Mouse (Mus musculus) ES-Bruce4 (cell line): ENCODE results near the gene Cacna1a. TPM values are rescaled to one million over a fixed set of nuclear protein-coding genes. Genes with fewer than 3 reads are reported as not detected.

Experiments
- H3K27ac ChIP-seq: 2 replicates; pipeline ENCODE4 v1.5.1; 2012; ENCODE audit warnings: low read length, inconsistent platforms; ENCODE audit not compliant: insufficient read depth
- H3K27me3 ChIP-seq: 2 replicates; pipeline ENCODE4 v1.6.1; 2012; ENCODE audit warnings: mild to moderate bottlenecking, low read length, inconsistent platforms; ENCODE audit not compliant: control insufficient read depth, poor library complexity, insufficient read depth, severe bottlenecking
- H3K36me3 ChIP-seq: 2 replicates; pipeline ENCODE4 v1.6.1; 2012; ENCODE audit warnings: inconsistent platforms, mild to moderate bottlenecking, low read length, moderate library complexity; ENCODE audit not compliant: control insufficient read depth, poor library complexity, insufficient read depth, severe bottlenecking
- H3K4me1 ChIP-seq: one replicate; pipeline ENCODE4 v1.8.1; 2011; ENCODE audit warnings: low read length; ENCODE audit not compliant: control insufficient read depth, insufficient read depth
- H3K4me3 ChIP-seq: 2 replicates; pipeline ENCODE4 v1.5.1; 2011; ENCODE audit warnings: low read depth, mild to moderate bottlenecking, low read length
- H3K9ac ChIP-seq: 2 replicates; pipeline ENCODE4 v1.6.1; 2012; ENCODE audit warnings: low read depth, mild to moderate bottlenecking, inconsistent platforms; ENCODE audit not compliant: poor library complexity, severe bottlenecking
- H3K9me3 ChIP-seq: replicated peaks from 2 replicates; pipeline ENCODE4 v1.6.1; 2012; ENCODE audit warnings: mild to moderate bottlenecking, low read length, inconsistent platforms; ENCODE audit not compliant: control insufficient read depth, poor library complexity, insufficient read depth, severe bottlenecking
- CTCF ChIP-seq: IDR thresholded peaks from one replicate; pipeline ENCODE4 v1.8.1; 2011; ENCODE audit warnings: low read depth, low read length
- EP300 ChIP-seq: IDR thresholded peaks from 2 replicates; pipeline ENCODE4 v1.6.1; 2011; ENCODE audit warnings: low read depth, low read length; ENCODE audit not compliant: insufficient read depth
- POLR2A ChIP-seq: IDR thresholded peaks from one replicate; pipeline ENCODE4 v1.8.1; 2011; ENCODE audit warnings: low read length; ENCODE audit not compliant: insufficient read depth
- polyA plus RNA-seq: library from polyadenylated mRNA; stranded (reverse); fragments of >200 nt; gene quantifications from 2 replicates; pipeline ENCODE4 v1.2.4, GENCODE M21; 2011; ENCODE audit warnings: low read depth; ENCODE audit not compliant: missing spikeins, insufficient read depth, insufficient read length

The Cacna1a gene
- polyA plus RNA-seq, 1 experiment: 24.0 TPM

GRCm38 (mm10) chr8:84640617-84641294 lies 252.5 kb downstream of the Cacna1a start:
- no peaks in the 10 kb centered on the region for H3K36me3 ChIP-seq
- peak overlapping the region; percentile 63 for H3K9ac ChIP-seq
- H3K4me3 ChIP-seq: no peak overlapping the region
- H3K9me3 ChIP-seq: no peaks in the 10 kb centered on the region
- H3K4me1 ChIP-seq: peaks cover 2% of the 10 kb centered on the region
- 0 out of 2 replicates have a peak overlapping the region, but pooled peaks have one; percentile 34 for H3K27ac ChIP-seq
- TF ChIP-seq CTCF (no peak), EP300 (no peak), POLR2A (no peak)
- no peaks in the 10 kb centered on the region for H3K27me3 ChIP-seq

- H3K27me3 ChIP-seq: no peaks in the 10 kb centered on the region
- H3K27ac ChIP-seq: peak overlapping the region; percentile 1
- H3K9ac ChIP-seq: peak overlapping the region; percentile 5
- no peak overlapping the region for H3K4me3 ChIP-seq
- TF ChIP-seq CTCF (no peak), EP300 (no peak), POLR2A (no peak)
- H3K9me3 ChIP-seq: no peaks in the 10 kb centered on the region
- peaks cover 2% of the 10 kb centered on the region for H3K4me1 ChIP-seq
- H3K36me3 ChIP-seq: no peaks in the 10 kb centered on the region
Observed at GRCm38 (mm10) chr8:84641578-84642361, 253.5 kb downstream of the Cacna1a start.

- no peaks in the 10 kb centered on the region for H3K9me3 ChIP-seq
- H3K27ac ChIP-seq: 0 out of 2 replicates have a peak overlapping the region, but pooled peaks have one; percentile 1
- H3K27me3 ChIP-seq: no peaks in the 10 kb centered on the region
- H3K9ac ChIP-seq: peak overlapping the region; percentile 5; the same call in 1 of the 2 replicates
- H3K36me3 ChIP-seq: no peaks in the 10 kb centered on the region
- peaks cover under 1% of the 10 kb centered on the region for H3K4me1 ChIP-seq
- no peak overlapping the region for H3K4me3 ChIP-seq
- no peak for TF ChIP-seq CTCF
Observed at GRCm38 (mm10) chr8:84643019-84643418, 254.8 kb downstream of the Cacna1a start.

- TF ChIP-seq CTCF (no peak), POLR2A (no peak), EP300 (no peak)
- Histone ChIP-seq H3K27ac (peak overlapping the region; percentile 92), H3K36me3 (no peaks in the 10 kb centered on the region), H3K9ac (peak overlapping the region; percentile 49), H3K27me3 (no peaks in the 10 kb centered on the region), H3K9me3 (no peaks in the 10 kb centered on the region), H3K4me1 (peaks cover 5% of the 10 kb centered on the region), H3K4me3 (peak overlapping the region; percentile 55)
Observed at GRCm38 (mm10) chr8:84646800-84647199, 258.6 kb downstream of the Cacna1a start.

GRCm38 (mm10) chr8:84647461-84647901 lies 259.2 kb downstream of the Cacna1a start:
- Histone ChIP-seq H3K9ac (peak overlapping the region; percentile 49), H3K4me3 (peak overlapping the region; percentile 55), H3K9me3 (no peaks in the 10 kb centered on the region), H3K27me3 (no peaks in the 10 kb centered on the region), H3K27ac (peak overlapping the region; percentile 92), H3K36me3 (no peaks in the 10 kb centered on the region), H3K4me1 (peaks cover 5% of the 10 kb centered on the region)
- TF ChIP-seq POLR2A: peak; percentile 31
- TF ChIP-seq EP300: peak; percentile 87
- TF ChIP-seq CTCF: peak; percentile 35

GRCm38 (mm10) chr8:84650213-84650612 lies 262.0 kb downstream of the Cacna1a start:
- Histone ChIP-seq H3K36me3 (peaks cover 10% of the 10 kb centered on the region), H3K27me3 (no peaks in the 10 kb centered on the region), H3K9ac (peak overlapping the region; percentile 59), H3K4me3 (peak overlapping the region; percentile 30), H3K9me3 (no peaks in the 10 kb centered on the region), H3K27ac (peak overlapping the region; percentile 100), H3K4me1 (peaks cover 5% of the 10 kb centered on the region)
- no peak for TF ChIP-seq POLR2A
- TF ChIP-seq CTCF: no peak
- TF ChIP-seq EP300: peak; percentile 100
